Comparison of ENCODE assay signal across 15 mouse cellular contexts in genomic region chr13:97678991-97679390, GRCm38 (mm10).
"Had no signal": no experiment of that assay in that cellular context is flagged by ENCODE, and none has a peak within 500 bp of the region (broad histone marks: within the 10 kb centered on the region; RNA-seq: fewer than 3 reads in every experiment).

No protein-coding gene starts in this region.

- H3K4me3 ChIP-seq: limb, embryonic 10.5 days; limb, embryonic 13.5 days; liver, embryonic 12.5 days; liver, embryonic 15.5 days; lung, embryonic 15.5 days; megakaryocyte, embryonic 14.5 days had no signal

- DNase-seq: kidney, postnatal 14 days; kidney, postnatal 4 days; liver; lung, adult 18-20 months; lung, postnatal 10 days; lung, postnatal 36 days; midbrain, embryonic 14.5 days; thymus, adult 18-20 months; thymus, postnatal 36 days had no signal

- H3K27ac ChIP-seq: limb, embryonic 10.5 days; limb, embryonic 13.5 days; liver, embryonic 12.5 days; liver, embryonic 15.5 days; lung, embryonic 15.5 days had no signal
